Mouse (Mus musculus) adrenal gland, postnatal 4 days (tissue): ENCODE data around the gene Slc6a19. TPM values are rescaled to one million over a fixed set of nuclear protein-coding genes. Genes with fewer than 3 reads are reported as not detected.

Source experiments
- DNase-seq, 2 experiments: peaks; one replicate each; pipeline ENCODE4 v3.0.0; 2021 to 2022; ENCODE audit warnings: low spot score in 2 of 2, mixed read lengths in 2 of 2
- total RNA-seq, 2 experiments: library from RNA; stranded (reverse); gene quantifications; 2 replicates each; pipeline ENCODE4 v1.2.3; 2021

Gene Slc6a19
- total RNA-seq, 2 experiments from 2014 or later = 0.37 to 2.9 TPM

- no peak for DNase-seq
Measured at GRCm38 (mm10) chr13:73677853-73678252, 26.8 kb downstream of the Slc6a19 start, which contains the start of gene Slc6a18. Gene Slc6a18 (minus strand): TSS chr13:73678023.

GRCm38 (mm10) chr13:73675161-73675560, 29.5 kb downstream of the Slc6a19 start:
- no peak for DNase-seq

GRCm38 (mm10) chr13:73660163-73660695, 44.4 kb downstream of the Slc6a19 start:
- no peak for DNase-seq

- DNase-seq = no peak
Measured at GRCm38 (mm10) chr13:73658953-73659352, 45.7 kb downstream of the Slc6a19 start.

GRCm38 (mm10) chr13:73654976-73655375, 49.7 kb downstream of the Slc6a19 start:
- DNase-seq = no peak

- no peak for DNase-seq
Measured at GRCm38 (mm10) chr13:73653266-73653665, 51.4 kb downstream of the Slc6a19 start.

GRCm38 (mm10) chr13:73646397-73647087, 58.1 kb downstream of the Slc6a19 start:
- no peak for DNase-seq

- DNase-seq = no peak
Measured at GRCm38 (mm10) chr13:73641296-73641695, 63.4 kb downstream of the Slc6a19 start.

- DNase-seq = no peak
Measured at GRCm38 (mm10) chr13:73637826-73638225, 66.8 kb downstream of the Slc6a19 start.

GRCm38 (mm10) chr13:73631837-73632236, 72.8 kb downstream of the Slc6a19 start:
- no peak for DNase-seq

Other genes with a start within 250 kb of the Slc6a19 start
- gene Lpcat1, start 237.7 kb downstream of the Slc6a19 start, total RNA-seq = 10 to 100 TPM; 34.8 to 35.5 TPM
- gene Slc6a3, start 168.1 kb downstream of the Slc6a19 start, total RNA-seq = not detected
- gene Clptm1l, start 100.9 kb downstream of the Slc6a19 start, total RNA-seq = 100 to 1,000 TPM; 123 to 130 TPM
- 1 to 10 TPM; 9.3 to 9.7 TPM for gene Tert, start 78.0 kb downstream of the Slc6a19 start, total RNA-seq
- 10 to 100 TPM in 1 of 2 experiments, under 1 TPM in 1; 0.45 to 11.0 TPM for gene Slc6a18, start 26.8 kb downstream of the Slc6a19 start, total RNA-seq
- 10 to 100 TPM; 43.2 to 44.1 TPM for gene Slc12a7, start 28.2 kb upstream of the Slc6a19 start, total RNA-seq
- gene Nkd2, start 142.8 kb upstream of the Slc6a19 start, total RNA-seq = 1 to 10 TPM; 5.0 to 5.6 TPM
- gene Trip13, start 232.9 kb upstream of the Slc6a19 start, total RNA-seq = 1 to 10 TPM; 8.3 to 9.4 TPM
- gene Brd9, start 232.9 kb upstream of the Slc6a19 start, total RNA-seq = 10 to 100 TPM; 56.2 to 56.6 TPM